Mouse (Mus musculus): Measurements from ENCODE around the gene Tmx4. TPM values are rescaled to one million over a fixed set of nuclear protein-coding genes. Genes with fewer than 3 reads are reported as not detected.

Tmx4 gene
- total RNA-seq (2021): 10 to 100 TPM; 11.2 to 16.5 TPM
- long read RNA-seq, experiment 1, full-length matches to known transcripts: 17 of 21 reads
- long read RNA-seq, experiment 1, partial matches to known transcripts: 2 of 21 reads
- long read RNA-seq, experiment 1, other reads (novel, unspliced or antisense): 2 of 21 reads
- long read RNA-seq, experiment 2, full-length matches to known transcripts: 9 of 12 reads
- long read RNA-seq, experiment 2, partial matches to known transcripts: 0 of 12 reads
- long read RNA-seq, experiment 2, other reads (novel, unspliced or antisense): 3 of 12 reads

GRCm38 (mm10) chr2:134643514-134644300 lies at the start of gene Tmx4:
Gene Tmx4 (minus strand): TSS chr2:134644145.
- peak; percentile 99 for DNase-seq
- peak within 1 kb of the TSS; percentile 92 for H3K4me3 ChIP-seq
- H3K27ac ChIP-seq: peak within 1 kb of the TSS; percentile 95
- no peak for TF ChIP-seq CTCF (IDR thresholded peaks at IDR 0.05)
- intact Hi-C loops (cut with DNase I): no loop called here

- DNase-seq: no peak
- Histone ChIP-seq H3K27ac (no peak overlapping the region), H3K4me3 (no peak overlapping the region)
- intact Hi-C loops (cut with DNase I): no loop called here
- TF ChIP-seq CTCF (IDR thresholded peaks at IDR 0.05): no peak
Measured at GRCm38 (mm10) chr2:134692125-134692524, 48.2 kb upstream of the Tmx4 start.

GRCm38 (mm10) chr2:134691055-134691454 lies 47.1 kb upstream of the Tmx4 start:
- no peak for TF ChIP-seq CTCF (IDR thresholded peaks at IDR 0.05)
- no peak for DNase-seq
- no peak overlapping the region for H3K4me3 ChIP-seq
- intact Hi-C loops (cut with DNase I): no loop called here
- no peak overlapping the region for H3K27ac ChIP-seq

GRCm38 (mm10) chr2:134682326-134682725 lies 38.4 kb upstream of the Tmx4 start:
- intact Hi-C loops (cut with DNase I): loop anchor here (5.0 kb wide), 1 partner anchor 645 kb away; no protein-coding TSS in a partner anchor
- no peak for TF ChIP-seq CTCF (IDR thresholded peaks at IDR 0.05)
- no peak for DNase-seq
- Histone ChIP-seq H3K27ac (no peak overlapping the region), H3K4me3 (no peak overlapping the region)

- Histone ChIP-seq H3K27ac (no peak overlapping the region), H3K4me3 (no peak overlapping the region)
- intact Hi-C loops (cut with DNase I): loop anchor here (5.0 kb wide), 1 partner anchor 646 kb away; no protein-coding TSS in a partner anchor
- DNase-seq: no peak
- peak; percentile 69 for TF ChIP-seq CTCF (IDR thresholded peaks at IDR 0.05)
Measured at GRCm38 (mm10) chr2:134681271-134681961, 37.5 kb upstream of the Tmx4 start.

GRCm38 (mm10) chr2:134679567-134679966 lies 35.6 kb upstream of the Tmx4 start:
- intact Hi-C loops (cut with DNase I): loop anchor here (5.0 kb wide), 1 partner anchor 132 kb away; no protein-coding TSS in a partner anchor
- no peak overlapping the region for H3K4me3 ChIP-seq
- no peak for DNase-seq
- TF ChIP-seq CTCF (IDR thresholded peaks at IDR 0.05): no peak
- no peak overlapping the region for H3K27ac ChIP-seq

- intact Hi-C loops (cut with DNase I): loop anchor here (5.0 kb wide), 1 partner anchor 128 kb away; no protein-coding TSS in a partner anchor
- Histone ChIP-seq H3K4me3 (no peak overlapping the region), H3K27ac (no peak overlapping the region)
- no peak for DNase-seq
- no peak for TF ChIP-seq CTCF (IDR thresholded peaks at IDR 0.05)
Measured at GRCm38 (mm10) chr2:134675465-134675864, 31.5 kb upstream of the Tmx4 start.

- DNase-seq: peak; percentile 32
- H3K4me3 ChIP-seq: no peak overlapping the region
- no peak overlapping the region for H3K27ac ChIP-seq
- TF ChIP-seq CTCF (IDR thresholded peaks at IDR 0.05): peak; percentile 70
- intact Hi-C loops (cut with DNase I): no loop called here
Measured at GRCm38 (mm10) chr2:134673604-134674003, 29.7 kb upstream of the Tmx4 start.

- H3K4me3 ChIP-seq: no peak overlapping the region
- intact Hi-C loops (cut with DNase I): no loop called here
- no peak overlapping the region for H3K27ac ChIP-seq
- TF ChIP-seq CTCF (IDR thresholded peaks at IDR 0.05): no peak
- DNase-seq: no peak
Measured at GRCm38 (mm10) chr2:134656477-134656876, 12.5 kb upstream of the Tmx4 start.

- intact Hi-C loops (cut with DNase I): no loop called here
- DNase-seq: no peak
- TF ChIP-seq CTCF (IDR thresholded peaks at IDR 0.05): no peak
- Histone ChIP-seq H3K27ac (no peak overlapping the region), H3K4me3 (no peak overlapping the region)
Measured at GRCm38 (mm10) chr2:134654668-134655067, 10.7 kb upstream of the Tmx4 start.

GRCm38 (mm10) chr2:134652759-134653158 lies 8.8 kb upstream of the Tmx4 start:
- intact Hi-C loops (cut with DNase I): no loop called here
- DNase-seq: no peak
- Histone ChIP-seq H3K4me3 (no peak overlapping the region), H3K27ac (no peak overlapping the region)
- TF ChIP-seq CTCF (IDR thresholded peaks at IDR 0.05): no peak

GRCm38 (mm10) chr2:134648999-134649398 lies 5.1 kb upstream of the Tmx4 start:
- no peak for TF ChIP-seq CTCF (IDR thresholded peaks at IDR 0.05)
- Histone ChIP-seq H3K27ac (no peak overlapping the region), H3K4me3 (no peak overlapping the region)
- no peak for DNase-seq
- intact Hi-C loops (cut with DNase I): no loop called here

- intact Hi-C loops (cut with DNase I): no loop called here
- H3K4me3 ChIP-seq: no peak overlapping the region
- no peak for TF ChIP-seq CTCF (IDR thresholded peaks at IDR 0.05)
- H3K27ac ChIP-seq: no peak overlapping the region
- DNase-seq: no peak
Measured at GRCm38 (mm10) chr2:134645752-134646151, 1.8 kb upstream of the Tmx4 start.

Measured in gastrocnemius, adult 2 months (tissue).